Mouse (Mus musculus) lung, postnatal 10 days (tissue): ENCODE data around the gene Zbtb8a.

Experiments
- DNase-seq: peaks from one replicate; pipeline ENCODE4 v3.0.0; 2021

Gene Zbtb8a

DNA sequence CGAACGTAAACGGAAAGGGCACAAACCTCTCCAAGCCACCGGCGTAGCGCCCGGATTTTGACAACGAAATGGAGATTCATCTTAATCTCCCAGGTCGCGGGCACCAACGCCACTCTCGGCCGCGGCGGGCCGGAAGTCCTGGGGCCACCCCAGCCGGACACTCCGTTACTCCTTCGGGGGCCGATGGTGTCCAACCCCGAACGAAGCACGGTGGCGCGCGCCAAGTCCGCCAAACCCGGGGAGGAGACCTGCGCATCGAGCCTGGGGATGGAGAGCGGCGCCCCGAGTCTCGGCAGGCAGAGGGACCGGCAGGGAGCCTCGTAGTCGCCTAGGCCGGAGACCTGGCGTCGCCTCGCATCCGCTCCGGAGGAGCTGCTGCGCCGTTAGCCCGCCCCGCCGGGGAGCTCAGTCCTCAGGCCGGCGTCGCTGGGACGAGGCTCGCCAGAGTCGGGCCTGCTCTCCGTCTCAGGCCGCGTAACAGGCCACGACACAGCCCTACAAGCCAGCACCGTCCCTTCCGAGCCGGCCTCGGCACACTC is 43.2 kb downstream of the Zbtb8a start:
- no peak for DNase-seq

DNA sequence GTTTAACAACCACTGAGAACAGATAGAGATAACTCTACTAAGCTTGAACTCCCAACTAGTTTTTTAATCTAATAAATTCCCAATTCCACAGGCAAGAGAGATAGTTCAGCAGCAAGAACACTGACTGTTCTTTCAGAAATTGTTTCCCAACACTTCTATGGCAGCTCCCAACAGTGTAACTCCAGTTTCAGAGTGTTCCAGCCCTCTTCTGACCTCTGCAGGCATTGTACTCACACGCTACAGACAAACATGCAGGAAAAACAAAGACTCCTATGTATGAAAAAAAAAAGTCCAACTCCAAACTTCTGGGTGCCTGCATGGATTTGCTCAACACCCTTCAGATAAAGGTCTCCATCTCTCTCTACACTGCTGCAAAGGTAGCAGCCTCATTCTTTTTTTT is 45.1 kb downstream of the Zbtb8a start:
- DNase-seq, result no peak

DNA sequence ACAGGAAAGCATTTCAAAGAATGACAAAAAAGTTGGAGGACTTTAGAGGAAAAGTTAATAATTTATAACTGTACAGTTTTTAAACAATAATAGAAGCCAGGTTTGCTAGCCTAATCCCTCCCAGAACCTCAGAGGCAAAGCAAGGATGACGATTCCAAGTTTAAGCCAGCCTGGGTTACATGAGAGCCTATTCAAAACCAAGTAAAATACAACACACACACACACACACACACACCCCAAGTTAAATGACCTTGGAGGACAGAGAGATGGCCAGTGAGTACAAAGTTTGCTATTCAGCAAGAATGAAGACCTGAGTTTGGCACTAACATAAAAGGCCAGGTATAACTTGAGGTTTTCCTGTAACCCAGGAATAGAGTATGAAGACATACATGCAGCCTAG is 51.7 kb downstream of the Zbtb8a start:
- DNase-seq, result no peak

DNA sequence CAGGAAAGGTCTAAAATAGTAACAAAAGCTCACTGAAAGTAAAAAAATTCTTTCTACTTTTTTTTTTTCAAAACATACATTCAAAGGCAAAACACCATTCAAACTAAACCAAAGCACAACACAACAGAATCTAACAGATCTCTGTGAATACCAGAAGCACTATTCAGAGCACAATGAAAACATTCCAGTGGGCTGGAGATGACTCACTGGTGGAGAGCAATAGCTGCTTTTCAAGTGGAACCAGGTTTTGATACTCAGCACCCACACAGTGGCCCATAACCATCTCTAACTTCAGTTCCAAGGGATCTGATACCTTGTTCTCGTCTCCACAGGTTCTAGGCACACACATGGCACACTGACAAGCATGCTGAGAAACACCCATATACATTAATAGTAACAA is 53.2 kb downstream of the Zbtb8a start:
- DNase-seq, result no peak

DNA sequence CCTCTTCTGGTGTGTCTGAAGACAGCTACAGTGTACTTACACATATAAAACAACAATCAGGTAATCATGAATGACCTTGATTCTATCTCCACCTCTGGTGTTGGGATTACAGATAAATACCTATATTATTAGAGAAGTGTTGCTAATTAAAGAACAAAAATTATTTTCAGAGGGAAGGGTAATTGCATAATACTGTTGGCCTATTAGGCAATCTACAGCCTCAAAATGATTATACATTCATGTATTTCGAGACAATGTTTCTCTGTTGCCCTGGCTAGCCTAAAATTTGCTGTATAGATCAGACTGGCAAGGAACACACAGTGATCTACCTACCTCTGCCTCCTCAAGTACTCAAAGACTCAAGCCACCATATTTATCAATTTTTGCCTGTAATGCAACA is 54.4 kb downstream of the Zbtb8a start:
- no peak for DNase-seq

DNA sequence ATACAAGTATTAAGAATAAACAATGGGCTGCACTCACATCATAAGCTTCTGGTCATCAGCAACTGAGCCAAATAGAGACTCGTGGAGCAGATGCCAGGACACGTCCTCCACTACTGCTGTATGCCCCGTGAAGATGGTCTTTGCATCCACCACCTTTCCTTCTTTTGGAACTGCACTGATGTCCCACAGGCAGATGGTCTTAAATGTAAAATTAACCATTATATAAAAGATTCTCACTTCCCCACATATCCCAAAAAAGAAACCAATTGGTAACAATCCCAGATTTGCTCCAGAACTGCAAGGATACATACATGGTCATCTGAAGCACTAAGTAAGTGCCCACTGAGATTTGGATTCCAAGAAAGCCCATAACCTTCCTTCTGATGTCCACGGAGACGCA is 55.9 kb downstream of the Zbtb8a start:
- DNase-seq, result no peak

DNA sequence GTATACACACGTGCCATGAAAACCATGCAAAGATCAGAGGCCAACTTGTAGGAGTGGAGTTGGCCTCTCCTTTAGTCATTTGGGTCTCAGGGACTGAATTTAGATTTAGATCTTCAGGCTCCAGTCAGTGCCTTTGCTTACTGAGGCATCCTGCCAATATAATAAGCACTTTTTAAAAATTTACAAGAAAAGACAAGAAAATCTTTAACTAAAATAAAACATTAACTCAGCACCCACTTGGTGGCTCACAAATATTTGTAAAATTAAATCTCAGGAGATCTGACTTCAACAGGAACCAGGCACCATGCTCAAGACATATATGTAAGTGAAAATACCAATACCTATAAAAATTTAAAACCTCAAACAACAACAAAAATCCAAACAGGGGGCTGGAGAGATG is 57.0 kb downstream of the Zbtb8a start:
- DNase-seq, result no peak

DNA sequence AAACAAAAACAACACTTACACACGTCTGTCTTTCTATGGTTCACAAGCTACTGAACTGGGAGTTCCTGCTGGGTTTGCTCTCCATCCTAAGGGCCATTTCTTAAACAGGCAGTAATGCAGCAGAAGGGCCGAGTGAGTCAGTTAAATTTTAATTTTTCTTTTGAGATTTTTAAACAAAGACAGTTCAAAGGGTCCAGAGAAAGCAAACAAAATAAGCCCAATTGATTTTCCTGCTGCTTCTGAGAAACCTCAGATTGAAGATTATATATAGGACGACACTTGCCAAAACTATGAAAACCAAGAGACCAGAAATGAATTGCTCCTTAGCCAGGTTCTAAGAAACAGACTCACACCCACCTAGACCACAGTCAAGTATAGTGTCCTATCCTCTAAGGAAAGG is 64.0 kb downstream of the Zbtb8a start:
- DNase-seq, result no peak

DNA sequence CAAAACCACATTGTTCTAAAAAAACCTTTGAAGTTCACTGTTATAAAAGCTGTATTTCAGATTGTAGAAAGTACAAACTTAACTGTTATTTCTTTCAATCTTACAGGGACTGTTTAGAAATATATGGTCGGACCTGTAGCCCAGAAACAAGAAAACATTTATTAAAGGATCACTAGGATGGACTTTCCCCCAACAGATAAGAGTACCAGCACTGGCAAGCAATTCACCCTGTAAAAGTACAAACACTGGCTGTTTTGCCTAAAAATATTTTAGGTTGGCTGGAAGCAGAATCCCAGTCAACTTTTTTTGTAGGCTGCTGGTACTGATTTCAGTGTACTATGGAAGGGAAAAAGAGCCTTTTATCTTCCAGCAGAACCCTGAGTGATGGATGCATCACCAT is 70.0 kb downstream of the Zbtb8a start:
- no peak for DNase-seq

DNA sequence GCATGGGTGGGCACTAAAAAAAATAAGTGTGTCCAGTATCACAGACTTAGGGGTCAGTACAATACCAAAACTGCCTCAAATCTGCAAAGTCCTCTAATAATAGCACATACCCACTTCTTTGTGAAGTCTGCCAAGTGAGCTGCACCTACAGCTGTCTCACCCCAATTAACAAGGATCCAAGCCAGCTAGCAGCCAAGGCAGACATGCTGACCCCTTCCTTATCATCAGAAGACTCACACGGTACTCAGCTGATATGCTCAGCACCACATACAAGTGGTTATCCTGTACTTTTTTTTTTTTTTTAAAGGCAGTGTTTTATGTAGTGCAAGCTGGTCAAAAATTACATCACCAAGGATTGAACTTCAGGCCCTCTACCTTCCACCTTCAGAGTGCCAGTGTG is 73.6 kb downstream of the Zbtb8a start:
- DNase-seq, result no peak

DNA sequence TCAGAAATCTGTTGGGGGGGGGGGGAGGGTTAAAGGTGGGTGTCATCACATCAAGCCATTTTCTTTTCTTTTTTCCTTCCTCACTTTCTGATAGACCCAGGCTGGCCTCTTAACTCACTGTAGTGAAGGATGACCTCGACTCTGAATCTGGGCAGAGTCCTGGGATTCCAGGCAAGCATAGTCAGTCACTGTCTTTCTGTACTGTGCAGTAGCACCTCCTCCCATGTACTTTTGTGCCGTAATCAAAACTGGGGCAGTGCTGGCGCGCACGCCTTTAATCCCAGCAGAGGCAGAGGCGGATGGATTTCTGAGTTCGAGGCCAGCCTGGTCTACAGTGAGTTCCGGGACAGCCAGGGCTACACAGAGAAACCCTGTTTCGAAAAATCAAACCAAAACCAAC is 74.1 kb downstream of the Zbtb8a start:
- DNase-seq, result no peak
